Mouse (Mus musculus): ENCODE results near the gene Atoh7.

Atoh7 gene

GRCm38 (mm10) chr10:63099941-63100562 lies 601 bp downstream of the Atoh7 start:
- DNase-seq = peak; percentile 20

- DNase-seq = no peak
Measured at GRCm38 (mm10) chr10:63100657-63101056, 1.2 kb downstream of the Atoh7 start.

DNA sequence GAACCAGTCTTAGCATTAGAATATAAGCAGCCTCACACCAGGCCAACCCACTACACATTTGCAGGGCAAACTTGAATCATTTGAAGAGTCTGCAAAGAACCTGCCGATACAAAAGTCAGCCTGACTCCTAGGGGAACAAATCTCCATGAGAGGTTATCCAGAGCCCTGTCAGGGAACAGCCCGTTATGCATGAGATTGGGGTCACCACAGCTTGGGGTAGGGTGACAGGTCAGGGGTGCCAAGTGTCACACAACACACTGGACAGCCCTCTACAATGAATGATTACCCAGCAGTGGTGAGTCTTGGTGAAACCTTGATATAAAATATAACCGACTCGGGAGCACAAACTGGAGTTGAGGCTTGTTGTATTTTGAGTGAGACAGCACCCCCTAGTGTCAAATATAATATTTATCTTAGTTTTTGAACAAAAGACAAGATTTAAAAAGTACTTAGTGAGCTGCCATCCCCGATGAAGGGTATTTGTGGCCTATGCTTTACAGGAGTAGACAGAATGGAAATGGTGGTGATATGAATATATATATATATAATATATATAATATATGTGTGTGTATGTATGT lies 13.7 kb downstream of the Atoh7 start:
- no peak for DNase-seq

DNA sequence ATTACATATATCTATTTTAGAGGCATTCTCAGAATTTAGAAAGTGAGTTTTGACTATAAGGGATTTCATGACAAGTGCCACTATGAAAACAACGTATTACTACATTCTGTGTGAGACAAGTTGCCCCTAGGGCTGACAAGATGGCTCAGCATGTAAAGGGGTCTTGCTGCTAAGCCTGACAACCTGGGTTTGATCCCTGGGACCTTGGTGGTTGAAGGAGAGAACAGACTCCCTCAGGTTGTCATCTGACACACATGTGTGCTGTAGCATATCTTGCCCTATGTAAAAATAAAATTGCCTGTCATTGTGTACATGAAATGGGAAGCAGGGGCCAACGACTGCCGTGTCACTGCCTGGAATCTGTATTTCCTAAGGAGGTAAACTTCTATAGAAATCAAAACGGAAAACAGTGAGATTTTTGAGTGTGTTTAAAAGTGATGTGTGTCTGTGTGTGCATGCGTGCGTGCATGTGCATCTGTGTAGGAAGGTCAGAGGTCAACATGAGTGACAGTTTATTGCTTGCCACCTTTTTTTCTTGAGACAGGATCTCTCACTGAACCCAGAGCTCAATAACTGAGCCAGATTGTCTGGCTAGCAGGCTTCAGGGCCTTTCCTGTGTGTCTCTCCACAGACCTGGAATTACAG lies 14.4 kb downstream of the Atoh7 start:
- no peak for DNase-seq

DNA sequence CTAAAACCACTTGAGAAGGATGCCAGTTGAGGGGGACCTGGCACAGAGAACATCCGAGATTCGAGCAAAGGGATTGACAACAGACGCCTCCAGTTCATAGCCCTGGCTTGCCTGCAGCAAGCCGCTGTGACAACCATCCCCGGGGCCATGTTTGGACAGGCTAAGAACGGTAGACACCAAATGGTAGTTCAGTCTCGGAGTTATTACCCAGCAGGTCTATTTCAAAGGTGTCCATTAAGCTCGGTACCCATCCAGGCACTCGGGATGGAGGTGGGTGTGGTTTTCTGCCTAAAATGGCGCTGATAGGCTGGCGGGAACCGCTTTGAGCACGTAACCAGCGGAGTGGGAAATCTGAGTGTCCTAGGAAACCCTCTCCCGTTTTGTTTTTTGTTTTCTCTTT lies 16.4 kb downstream of the Atoh7 start:
- DNase-seq = no peak

DNA sequence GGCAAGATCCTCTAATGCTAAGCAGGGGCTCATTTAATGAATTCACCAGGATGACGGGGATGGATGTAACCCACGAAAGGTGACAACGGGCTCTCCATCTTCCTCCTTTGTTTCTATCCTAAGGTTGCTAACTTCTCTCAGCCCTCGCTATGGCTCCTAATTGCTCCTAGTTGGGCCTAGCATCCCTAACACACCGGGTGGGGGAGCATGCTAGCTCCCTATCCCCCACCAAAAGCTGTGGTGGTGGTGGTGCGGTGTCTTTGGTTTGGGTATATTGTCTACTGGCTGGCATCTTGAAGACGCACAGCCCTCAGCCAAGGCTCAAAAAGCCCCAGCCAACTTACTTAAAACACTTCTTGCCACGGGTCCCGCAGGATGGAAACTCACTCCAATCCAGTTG lies 16.9 kb downstream of the Atoh7 start:
- DNase-seq = no peak

DNA sequence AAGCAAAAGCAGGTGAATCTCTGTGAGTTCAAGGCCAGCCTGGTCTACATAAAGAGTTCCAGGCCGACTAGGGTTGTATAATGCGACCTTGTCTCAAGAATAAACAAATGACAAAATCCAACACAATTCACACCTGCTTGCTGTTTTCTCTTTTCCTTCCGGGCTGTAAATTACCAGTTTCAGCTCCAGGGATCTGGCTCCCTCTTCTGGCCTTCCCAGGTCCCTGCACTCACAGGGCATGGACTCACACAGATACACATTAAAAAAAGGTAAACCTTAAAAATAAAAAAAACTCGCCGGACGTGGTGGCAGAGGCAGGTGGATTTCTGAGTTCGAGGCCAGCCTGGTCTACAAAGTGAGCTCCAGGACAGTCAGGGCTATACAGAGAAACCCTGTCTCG lies 18.1 kb downstream of the Atoh7 start:
- DNase-seq = no peak

DNA sequence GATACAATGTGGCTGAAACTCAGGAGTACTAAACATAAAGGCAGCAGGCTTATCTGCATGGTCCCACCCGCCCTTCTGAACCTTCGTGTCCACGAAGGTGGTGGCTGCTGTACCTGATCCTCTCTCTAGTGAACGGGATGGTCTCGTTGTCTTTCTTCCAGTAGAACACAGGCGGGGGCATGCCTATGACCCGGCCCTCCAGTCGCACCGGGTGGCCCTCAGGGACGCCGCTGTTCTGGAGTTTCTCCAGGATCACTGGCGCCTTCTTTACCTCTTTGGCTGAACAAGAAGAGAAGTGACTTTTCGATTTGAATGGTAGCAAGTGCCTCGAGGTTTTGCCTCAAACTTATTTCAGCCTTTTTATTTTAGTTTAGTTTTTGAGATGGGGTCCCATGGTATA lies 20.5 kb downstream of the Atoh7 start:
- DNase-seq = no peak

- DNase-seq = no peak
Measured at GRCm38 (mm10) chr10:63121961-63122360, 22.5 kb downstream of the Atoh7 start.

- peak; percentile 49 for DNase-seq
Measured at GRCm38 (mm10) chr10:63122516-63122915, 23.1 kb downstream of the Atoh7 start.

DNA sequence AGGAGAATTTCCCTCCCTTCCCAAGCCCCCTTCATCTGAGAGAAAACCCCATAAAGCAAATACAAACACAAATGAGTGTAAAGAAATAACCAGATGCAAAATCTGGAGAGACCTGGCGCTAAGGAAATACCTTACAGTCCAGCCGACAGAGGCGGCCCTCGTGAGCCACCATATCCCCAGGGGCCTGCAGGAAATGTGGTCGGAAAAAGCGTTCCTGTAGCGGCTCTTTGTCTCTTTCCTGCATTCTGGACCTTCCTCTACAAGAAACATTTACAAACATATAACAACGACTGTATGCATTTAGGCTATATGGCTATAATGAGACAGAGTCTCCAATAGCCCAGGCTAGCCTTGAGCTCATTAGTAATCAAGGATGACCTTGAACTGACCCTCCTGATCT lies 23.7 kb downstream of the Atoh7 start:
- no peak for DNase-seq

DNA sequence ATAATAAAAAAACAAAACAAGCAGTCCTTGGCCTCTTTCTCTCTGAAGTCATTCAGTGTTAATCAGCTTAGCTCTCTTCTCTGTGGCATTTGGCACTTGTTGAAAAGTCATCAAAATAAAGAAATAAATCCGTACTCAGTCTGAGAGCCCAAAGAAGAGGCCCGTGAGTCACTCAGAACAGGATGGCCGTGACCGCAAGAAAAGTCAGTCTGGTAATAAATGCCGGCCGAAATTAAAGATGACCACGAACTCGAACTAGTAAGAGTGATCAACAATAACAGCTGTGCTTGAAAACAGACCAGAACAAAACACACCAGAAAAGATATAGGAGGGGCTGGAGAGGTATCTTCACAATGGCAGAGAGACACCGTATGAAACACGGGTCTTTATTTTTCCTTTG lies 24.6 kb downstream of the Atoh7 start:
- no peak for DNase-seq

GRCm38 (mm10) chr10:63125343-63125742 lies 25.9 kb downstream of the Atoh7 start:
- no peak for DNase-seq

- no peak for DNase-seq
Measured at GRCm38 (mm10) chr10:63126116-63126515, 26.7 kb downstream of the Atoh7 start.

- no peak for DNase-seq
Measured at GRCm38 (mm10) chr10:63127156-63127555, 27.7 kb downstream of the Atoh7 start.

DNA sequence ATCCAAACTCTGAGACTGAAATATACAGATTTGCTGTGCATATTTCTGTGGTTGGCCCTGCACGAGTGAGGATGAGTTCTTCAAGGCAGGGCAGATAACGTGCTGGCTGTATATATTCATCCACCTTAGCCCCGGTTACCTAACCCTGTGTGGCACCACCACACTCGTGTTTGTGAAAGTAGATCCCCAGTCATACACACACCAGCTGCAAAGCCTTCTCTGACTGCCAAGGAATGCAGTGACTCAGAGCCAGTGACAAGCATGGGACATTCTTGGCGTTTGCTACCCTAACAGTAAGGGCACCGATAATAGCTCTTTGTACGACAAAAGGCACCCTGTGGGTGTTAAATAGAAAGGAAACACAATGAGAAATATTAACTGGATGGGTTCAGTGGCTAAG lies 28.8 kb downstream of the Atoh7 start:
- DNase-seq = no peak

DNA sequence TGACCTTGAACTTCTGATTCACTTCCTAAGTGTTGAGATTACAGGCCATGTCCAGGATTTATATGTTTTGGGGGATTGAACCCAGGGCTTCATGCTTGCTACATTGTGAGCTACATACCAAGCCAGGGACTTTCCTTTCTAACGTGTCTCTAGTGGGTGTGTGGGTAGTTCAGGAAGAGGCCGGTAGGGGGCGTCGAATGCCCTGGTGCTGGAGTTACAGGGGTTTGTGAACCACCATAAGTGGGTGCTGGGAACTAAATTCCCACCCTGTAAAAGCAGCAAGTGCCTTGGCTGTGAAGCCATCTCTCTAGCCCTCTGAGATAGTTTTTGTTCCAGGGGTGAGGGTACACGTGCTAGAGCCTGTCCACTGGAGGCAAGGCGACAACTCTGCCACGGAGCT lies 31.0 kb downstream of the Atoh7 start:
- no peak for DNase-seq

GRCm38 (mm10) chr10:63132356-63132755 lies 32.9 kb downstream of the Atoh7 start:
- no peak for DNase-seq

- DNase-seq = no peak
Measured at GRCm38 (mm10) chr10:63133326-63133725, 33.9 kb downstream of the Atoh7 start.

GRCm38 (mm10) chr10:63135680-63136079 lies 36.2 kb downstream of the Atoh7 start:
- no peak for DNase-seq

DNA sequence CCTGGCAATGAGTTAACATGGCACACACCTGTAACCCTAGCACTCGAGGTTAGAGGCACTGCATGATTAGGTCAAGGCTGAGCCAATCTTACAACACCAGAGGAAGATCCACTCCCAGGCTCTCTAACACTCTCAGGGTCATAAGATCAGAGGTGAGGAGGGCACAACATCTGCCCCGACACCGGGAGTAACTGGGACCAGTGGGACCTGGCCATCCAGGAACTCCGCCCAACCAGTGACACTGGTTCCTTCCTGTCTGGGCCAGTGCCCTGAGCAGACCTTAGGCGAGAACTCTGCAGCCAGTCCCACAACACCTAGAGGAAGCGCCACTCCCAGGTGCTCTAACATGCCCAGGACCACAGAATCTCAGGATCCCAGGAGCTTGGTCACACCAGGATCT lies 37.0 kb downstream of the Atoh7 start:
- DNase-seq = no peak

DNA sequence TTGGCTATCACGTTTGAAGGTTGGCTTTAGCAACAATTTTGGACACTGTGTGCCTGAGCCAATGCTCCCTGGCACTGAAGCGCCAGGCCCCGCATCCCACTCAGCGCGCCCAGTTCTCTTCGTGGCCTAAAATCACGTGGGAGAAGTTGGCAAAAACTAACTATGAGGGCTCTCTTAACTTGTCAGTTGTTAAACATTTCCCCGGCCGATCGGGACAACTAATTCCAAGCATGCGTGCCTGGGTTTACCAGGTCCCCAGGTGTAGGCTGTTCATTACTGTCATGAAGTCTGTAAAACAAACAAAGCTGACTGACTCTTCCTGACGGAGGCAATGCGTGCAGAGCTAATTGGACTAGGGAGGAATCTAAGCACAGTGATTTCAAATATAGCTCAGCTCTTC lies 43.2 kb downstream of the Atoh7 start:
- DNase-seq = peak; percentile 41
